Mouse (Mus musculus) lung, embryonic 14.5 days (tissue): ENCODE measurements around the gene D2hgdh. TPM values are rescaled to one million over a fixed set of nuclear protein-coding genes. Genes with fewer than 3 reads are reported as not detected.

Source experiments
- polyA plus RNA-seq: library from polyadenylated mRNA; unstranded; fragments of >200 nt; fragmentation: Nextera tagmentation; extraction: Ambion mirVana; gene quantifications from 2 replicates; pipeline ENCODE4 v1.2.1, GENCODE M21; 2014

The D2hgdh gene
- polyA plus RNA-seq, 1 experiment from 2014 or later = 11.1 TPM

Other genes starting within 250 kb of the D2hgdh start
- 180 and 181 TPM in 2 replicates for gene Stk25, start 166.2 kb upstream of the D2hgdh start, polyA plus RNA-seq
- 81.4 and 90.1 TPM in 2 replicates for gene Bok, start 139.2 kb upstream of the D2hgdh start, polyA plus RNA-seq
- gene Atg4b, start 73.4 kb upstream of the D2hgdh start, polyA plus RNA-seq = 92.2 and 94.0 TPM in 2 replicates
- gene Thap4, start 70.0 kb upstream of the D2hgdh start, polyA plus RNA-seq = 48.4 and 52.7 TPM in 2 replicates
- 286 and 295 TPM in 2 replicates for gene Dtymk, start 23.0 kb upstream of the D2hgdh start, polyA plus RNA-seq
- gene Ing5, start 20.9 kb upstream of the D2hgdh start, polyA plus RNA-seq = 22.7 and 24.8 TPM in 2 replicates
- not detected in 2 replicates for gene Gal3st2, start 36.4 kb downstream of the D2hgdh start, polyA plus RNA-seq
- not detected in 2 replicates for gene Gal3st2b, start 93.4 kb downstream of the D2hgdh start, polyA plus RNA-seq
- gene Gal3st2c, start 165.6 kb downstream of the D2hgdh start, polyA plus RNA-seq = not detected in 2 replicates
- gene Neu4, start 195.5 kb downstream of the D2hgdh start, polyA plus RNA-seq = not detected in 2 replicates
- 0.09 and 0.16 TPM in 2 replicates for gene Pdcd1, start 227.6 kb downstream of the D2hgdh start, polyA plus RNA-seq